Mouse (Mus musculus): ENCODE measurements at regions not wholly inside any gene's neighbourhood (a gene's known extent, or its start where the extent isn't known, plus 50 kb on each side); places are given as distances from the start of the nearest gene placed in this dataset.

DNA sequence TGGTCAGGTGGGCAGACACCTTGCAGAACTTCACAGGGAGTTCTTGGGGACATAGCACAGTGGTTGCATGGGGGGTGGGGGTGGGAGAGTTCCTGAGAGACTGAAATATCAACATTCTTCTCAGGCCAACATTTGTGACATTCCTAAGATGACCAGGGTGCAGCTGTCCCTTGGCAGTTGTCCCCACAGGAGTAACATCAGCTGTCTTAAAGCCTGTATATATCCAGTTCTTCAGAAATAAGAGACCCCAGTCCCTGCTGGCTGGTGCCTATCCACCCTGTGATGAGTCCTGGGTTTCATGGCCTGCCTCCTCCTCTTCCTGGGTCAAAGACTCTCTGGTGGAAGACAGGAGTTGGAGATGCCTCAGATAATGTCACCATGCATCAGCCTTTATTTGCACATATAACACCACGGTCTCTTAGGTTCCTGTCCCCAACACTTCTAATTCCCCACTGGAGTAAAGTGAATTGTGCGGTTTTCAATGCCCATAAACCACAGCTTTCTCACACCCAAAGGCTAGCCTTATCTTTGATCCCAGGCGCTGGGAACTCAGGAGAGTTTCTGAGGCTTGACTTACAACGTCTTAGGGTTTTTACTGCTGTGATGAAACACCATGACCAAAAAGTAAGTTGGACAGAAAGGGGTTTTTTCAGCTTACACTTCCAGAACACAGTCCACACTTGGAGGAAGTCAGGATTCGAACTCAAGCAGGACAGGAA lies 85.8 kb downstream of the Tomm20 start:
- TF ChIP-seq GATA4 (IDR thresholded peaks at IDR 0.05; ENCODE audit: insufficient replicate concordance, low read length), result no peak

DNA sequence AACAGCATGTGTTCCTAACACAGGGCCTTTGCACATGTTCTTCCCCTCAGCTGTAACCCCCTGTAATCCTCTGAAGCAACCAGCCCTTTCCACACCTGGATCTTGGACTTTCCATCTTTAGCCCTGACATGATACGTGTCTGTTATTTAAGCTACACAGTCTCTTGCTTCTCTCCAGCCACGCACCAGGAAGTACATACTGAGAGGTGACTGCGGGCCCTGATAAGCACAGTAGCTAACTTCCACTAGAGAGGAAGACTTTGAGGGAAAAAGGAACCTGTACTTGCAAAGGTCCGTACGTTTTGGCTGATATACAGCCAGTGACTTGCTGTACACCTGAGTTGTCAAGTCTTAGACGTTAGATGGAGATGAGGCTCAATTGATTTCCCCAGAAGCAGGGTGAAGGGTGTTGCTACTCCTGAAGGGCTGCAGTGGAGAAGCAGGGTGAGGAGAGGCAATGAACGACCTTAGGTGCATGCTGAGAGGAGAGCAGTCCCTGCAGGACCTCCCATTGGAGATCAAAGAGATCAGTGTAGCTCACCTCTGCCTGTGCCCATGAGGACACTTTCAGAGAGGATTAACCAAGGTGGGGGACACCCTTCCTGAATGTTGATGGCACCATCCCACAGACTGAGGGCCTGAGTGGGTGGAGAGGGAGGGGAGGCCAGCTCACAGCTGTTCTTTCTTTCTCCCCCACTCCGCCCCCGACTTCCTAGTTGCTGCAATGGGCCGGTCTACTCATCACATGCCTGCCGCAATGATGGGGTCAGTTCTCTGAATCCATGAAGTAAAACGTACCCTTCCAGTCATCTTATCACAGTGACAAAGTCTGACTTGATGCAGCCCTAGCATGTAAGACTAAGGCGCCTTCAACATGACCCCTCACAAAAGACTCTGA lies 88.1 kb downstream of the Tomm20 start:
- TF ChIP-seq GATA4 (IDR thresholded peaks at IDR 0.05; ENCODE audit: insufficient replicate concordance, low read length), result no peak

DNA sequence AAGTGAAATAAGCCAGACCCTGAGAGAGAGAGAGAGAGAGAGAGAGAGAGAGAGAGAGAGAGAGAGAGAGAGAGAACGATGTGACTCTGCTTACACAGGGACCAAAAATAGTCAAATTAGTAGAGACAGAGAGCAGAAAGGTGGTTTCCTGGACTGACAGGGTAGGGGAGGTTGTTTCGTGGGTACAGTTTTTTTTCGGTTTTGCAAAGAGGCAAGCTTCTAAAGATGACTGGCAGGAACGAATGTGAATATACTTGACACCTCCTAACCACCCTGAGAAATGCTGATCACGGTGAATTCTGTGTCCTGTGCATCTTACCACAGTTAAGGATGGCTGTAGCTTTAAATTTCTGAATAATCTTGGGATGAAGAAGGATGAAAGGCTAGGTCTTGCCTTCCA lies 89.7 kb downstream of the Tomm20 start:
- no peak for TF ChIP-seq GATA4 (IDR thresholded peaks at IDR 0.05; ENCODE audit: insufficient replicate concordance, low read length)

DNA sequence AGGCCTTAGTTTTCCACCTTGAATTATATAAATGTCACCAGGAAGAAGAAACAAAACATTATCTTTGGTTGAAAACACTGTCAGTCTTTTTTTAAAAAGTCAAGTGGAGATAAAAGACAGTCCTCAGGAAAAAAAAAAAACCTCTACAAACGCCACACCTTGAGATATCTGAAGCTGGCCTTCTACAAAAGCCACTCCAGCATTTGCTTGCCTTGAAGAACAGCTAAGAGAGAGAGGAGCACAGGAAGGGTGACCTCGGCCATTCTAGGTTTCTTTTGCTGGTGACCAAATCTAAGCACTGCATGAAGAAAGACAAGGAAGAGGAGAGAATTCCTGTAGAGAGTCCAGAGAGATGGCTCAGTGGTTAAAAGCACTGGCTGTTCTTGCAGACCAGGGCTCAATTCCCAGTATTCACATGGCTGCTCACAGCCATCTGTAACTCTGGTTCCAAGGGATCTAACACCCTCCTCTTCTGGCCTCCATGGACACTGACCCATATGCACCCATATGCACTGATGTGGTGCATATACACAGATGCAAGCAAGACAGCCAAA lies 90.5 kb downstream of the Tomm20 start:
- TF ChIP-seq GATA4 (IDR thresholded peaks at IDR 0.05; ENCODE audit: insufficient replicate concordance, low read length), result no peak

DNA sequence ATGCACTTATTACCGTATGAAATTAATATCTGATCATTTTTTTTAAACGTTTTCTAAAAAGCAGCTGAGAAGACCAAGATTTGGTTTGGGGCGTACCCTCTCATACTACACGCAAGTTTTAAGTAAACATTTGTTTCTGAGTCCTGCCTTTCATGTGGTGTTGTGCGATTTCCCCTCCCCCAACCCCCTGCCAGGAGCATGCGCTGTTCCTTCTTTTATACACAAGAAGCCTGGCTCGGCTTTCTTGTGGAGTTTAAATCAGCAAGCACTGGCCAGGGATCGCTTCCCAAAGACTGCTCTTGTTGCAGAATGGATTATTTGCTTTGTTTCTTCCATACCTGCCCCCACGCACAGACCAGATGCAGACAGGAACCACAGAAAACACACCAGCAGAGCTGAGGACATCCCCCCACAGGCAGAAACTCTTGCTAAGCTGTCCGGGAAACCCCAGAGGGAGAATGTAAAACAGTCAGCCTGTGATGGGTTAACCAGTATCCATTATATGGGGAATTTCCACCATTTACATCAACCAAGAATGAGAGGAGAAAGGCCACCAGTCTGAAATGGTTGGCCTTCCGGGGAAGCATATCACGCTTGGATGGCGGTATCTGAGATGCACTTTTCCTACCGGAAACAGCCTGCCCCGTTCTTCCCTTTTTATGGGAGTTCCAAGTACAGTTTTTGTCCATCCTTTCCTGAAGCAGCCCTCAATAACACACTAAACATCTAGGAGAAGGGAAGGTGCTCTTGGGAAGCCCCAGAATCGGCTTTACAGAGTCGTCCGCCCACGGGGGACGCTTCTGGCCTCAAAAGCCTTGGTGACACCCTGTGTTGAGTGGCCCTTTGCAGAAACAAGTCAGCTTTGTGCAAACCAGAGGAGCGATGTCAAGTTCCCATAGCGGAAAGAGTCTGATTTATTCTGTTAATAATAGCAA lies 91.3 kb downstream of the Tomm20 start:
- no peak for TF ChIP-seq GATA4 (IDR thresholded peaks at IDR 0.05; ENCODE audit: insufficient replicate concordance, low read length)

DNA sequence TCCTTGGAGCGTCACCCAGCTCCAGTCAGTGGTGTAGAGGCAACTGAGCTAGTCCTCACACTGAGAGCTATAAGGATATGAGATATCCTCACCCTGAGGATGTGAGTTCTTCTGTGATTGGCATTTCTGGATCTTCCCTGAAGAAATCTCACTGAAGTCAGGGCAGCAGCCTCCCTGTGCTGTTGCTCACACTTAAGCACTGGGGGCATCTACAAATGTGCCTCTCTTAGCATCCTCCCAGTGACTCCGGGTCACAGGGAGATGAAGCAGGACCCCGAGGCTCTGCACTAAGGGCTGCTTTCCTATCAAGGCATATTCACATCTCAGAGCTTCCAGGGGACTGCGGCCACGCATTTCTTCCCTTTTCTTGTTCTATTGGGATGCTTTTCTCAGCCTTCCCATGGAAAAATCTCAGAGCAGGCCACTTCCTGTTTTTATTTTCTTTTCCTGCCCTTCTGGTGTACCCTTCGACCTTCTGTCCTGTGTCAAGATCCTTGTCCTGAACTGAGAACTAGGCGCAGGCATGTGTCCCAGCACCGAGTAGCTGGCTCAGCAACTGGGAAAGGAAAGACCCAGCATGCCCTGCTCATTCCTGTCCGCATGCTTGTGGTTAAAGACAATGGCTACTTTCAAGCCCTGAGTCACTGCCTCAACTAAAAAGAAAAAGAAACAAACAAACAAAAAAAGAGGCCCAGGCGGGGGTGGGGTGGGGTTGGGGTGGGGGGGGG lies 92.8 kb downstream of the Tomm20 start:
- peak; percentile 71; the same call in 1 of the 2 replicates for TF ChIP-seq GATA4 (IDR thresholded peaks at IDR 0.05; ENCODE audit: insufficient replicate concordance, low read length)

DNA sequence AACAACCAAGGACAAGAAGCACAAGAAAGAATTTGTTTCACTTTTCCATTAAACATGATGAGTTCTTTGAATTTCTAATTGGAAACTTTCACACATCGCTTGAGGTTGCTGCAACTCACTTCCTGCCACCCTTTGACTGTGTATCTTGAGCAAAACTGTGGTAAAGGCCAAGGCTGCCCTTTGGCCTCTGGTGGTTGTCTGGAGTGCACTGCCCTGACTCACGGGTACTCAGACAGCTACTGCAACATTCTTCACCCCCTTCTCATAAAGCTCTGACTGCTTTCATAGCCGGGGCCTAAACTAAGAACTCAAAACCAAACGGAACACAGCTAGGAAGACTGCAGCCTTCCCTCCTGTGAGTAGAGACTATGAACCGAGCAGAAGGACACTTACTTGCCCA lies 93.5 kb downstream of the Tomm20 start:
- TF ChIP-seq GATA4 (IDR thresholded peaks at IDR 0.05; ENCODE audit: insufficient replicate concordance, low read length), result no peak

DNA sequence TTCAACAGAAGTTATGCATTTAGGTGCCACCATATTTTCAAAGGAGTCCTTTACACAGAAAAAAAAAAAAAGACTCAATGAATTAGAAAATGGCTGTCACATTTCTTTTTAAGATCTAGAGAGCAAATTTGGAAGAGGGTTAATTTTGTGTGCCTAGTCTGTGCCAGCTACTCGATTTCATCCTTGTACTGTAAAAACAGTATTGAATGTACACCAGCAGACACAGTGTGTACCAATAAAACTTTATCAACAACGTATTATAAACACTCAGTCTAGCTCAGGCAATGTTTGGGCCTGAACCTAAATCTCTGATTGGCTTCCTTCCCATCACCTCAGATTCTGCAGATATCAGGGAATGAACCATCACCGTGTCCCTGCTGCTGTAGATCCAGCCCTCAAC lies 93.9 kb downstream of the Tomm20 start:
- no peak for TF ChIP-seq GATA4 (IDR thresholded peaks at IDR 0.05; ENCODE audit: insufficient replicate concordance, low read length)

DNA sequence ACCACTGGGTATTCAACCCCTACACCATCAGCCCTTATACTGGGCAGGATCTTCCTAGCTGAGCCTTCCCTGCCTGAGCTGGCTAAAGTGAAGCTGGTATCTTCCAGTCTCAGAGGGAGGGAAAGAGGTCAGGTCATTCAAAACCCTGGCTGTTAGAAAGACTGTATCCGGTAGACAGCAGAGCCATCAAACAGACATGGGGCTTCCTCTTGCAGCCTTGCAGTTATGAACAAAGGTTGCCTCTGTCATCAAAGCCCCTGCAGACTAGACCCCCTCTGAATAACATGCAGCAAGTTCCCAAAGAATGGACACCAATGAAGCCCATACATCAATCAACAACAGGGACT lies 95.5 kb downstream of the Tomm20 start:
- 0 out of 2 replicates have a peak, but pooled peaks have one; percentile 34 for TF ChIP-seq GATA4 (IDR thresholded peaks at IDR 0.05; ENCODE audit: insufficient replicate concordance, low read length)

DNA sequence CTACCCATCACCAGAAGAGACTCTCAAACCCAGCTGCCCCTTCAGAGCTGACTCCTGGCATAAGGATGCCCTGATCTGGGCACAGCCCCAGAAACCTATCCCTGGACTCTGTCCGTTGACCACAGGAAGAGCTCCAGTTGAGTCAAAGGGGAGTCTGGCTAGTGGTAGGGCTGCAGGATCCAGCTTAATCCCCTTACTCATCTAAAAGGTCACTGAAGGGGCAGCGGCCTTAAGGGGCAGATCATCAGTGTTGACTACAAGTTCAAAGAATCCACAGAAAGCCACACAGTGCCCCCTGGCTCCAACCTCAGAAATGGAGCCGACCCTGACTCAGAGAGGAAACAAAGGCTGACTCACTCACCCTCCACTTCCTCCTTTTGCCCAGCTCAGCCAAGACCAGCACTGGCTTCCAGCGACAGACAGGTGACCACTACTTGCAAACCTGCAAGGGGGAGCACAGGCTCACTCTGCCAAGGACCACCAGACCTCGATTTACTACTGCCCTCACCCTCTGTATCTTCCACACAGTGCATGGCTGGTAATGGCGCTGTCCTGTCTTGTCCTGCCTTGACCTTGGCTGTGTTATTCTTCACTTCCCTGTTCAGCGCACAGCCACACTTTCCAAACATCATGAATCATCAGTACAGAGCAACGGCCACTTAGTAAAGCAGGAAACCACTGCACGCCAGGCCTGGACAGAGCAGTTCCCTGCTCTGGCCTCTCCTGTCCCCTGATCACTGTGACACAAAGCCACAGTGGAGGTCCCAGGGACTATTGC lies 96.0 kb downstream of the Tomm20 start:
- no peak for TF ChIP-seq GATA4 (IDR thresholded peaks at IDR 0.05; ENCODE audit: insufficient replicate concordance, low read length)

DNA sequence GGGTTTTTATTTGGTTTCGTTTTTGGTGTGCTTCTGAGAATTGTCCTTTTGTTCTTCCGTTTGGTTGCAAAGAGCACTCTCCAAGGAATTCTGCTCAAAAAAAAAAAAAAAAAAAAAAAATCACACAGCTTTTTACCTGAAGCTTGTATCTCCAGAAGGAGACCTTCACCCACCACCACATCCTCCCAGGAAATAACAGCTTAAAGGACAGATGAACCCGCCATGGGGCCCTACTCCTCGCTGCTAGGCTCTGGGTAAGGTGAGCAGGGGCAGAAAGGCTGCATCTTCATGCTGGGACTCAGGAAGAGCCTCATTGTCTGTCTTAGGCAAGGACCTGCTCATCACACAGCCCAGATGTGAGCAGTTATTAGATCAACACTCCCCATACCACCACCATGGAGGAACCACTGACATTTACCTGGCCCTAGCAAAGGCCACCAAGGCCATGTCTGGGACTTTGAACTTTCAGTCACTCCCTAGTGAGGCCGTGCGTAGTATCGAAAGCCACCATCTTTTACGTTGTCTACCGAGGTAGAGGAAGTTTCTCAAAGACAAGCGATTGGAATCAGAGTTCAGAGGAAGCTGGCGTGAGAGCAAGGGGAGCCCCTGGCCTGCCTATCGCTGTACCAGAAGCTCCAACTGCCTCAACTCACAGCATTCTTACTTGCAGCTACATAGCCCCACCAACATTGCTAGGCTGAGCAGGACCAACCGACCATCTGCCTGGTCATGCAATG lies 97.1 kb downstream of the Tomm20 start:
- TF ChIP-seq GATA4 (IDR thresholded peaks at IDR 0.05; ENCODE audit: insufficient replicate concordance, low read length), result no peak

DNA sequence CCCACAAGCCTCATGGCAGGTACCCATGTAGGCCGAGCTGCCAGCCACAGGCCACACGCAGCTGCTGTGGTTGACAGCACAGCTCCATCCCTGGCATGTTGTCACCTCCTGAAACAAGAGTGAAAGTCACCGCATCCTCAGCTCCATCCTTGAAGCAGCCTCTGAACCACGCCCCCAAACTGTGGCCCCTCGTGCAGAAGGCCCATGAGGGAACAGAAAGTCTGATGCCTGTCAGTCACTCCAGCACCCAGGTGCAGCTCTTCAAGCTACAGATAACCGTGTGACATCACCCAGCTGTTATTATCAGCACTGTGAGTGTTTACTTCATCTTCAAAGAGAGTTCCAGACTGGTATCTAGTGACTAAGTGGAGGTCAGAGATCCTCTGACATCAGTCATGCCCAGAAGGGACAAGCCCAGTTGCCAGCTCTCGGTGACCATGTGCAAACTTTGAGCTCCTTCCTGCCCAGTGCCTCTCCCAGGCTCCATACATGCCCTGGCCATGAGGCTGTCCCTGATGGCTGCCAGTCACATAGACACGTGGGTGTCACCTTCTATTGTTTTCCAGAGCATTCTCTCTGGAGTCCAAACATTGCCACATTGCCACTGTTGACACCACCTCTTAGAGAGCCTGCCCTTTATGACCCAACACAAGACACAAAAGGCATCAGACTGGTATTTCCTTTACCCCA lies 97.8 kb downstream of the Tomm20 start:
- peak; percentile 35; the same call in 1 of the 2 replicates for TF ChIP-seq GATA4 (IDR thresholded peaks at IDR 0.05; ENCODE audit: insufficient replicate concordance, low read length)

Measured in liver, adult (tissue).